Mouse (Mus musculus): ENCODE data around the gene Nipa1. TPM values are rescaled to one million over a fixed set of nuclear protein-coding genes. Genes with fewer than 3 reads are reported as not detected.

Gene Nipa1
- 10.5 and 11.0 TPM in 2 replicates for polyA plus RNA-seq (2014; fragmentation: Nextera tagmentation; extraction: Ambion mirVana)

GRCm38 (mm10) chr7:56019930-56020253 lies at the start of gene Nipa1:
Gene Nipa1 (minus strand): TSS chr7:56019954.
- Histone ChIP-seq H3K36me3 (ENCODE audit: control insufficient read depth, insufficient read depth, low read length) (no peaks in the 10 kb centered on the region), H3K4me1 (ENCODE audit: control insufficient read depth, insufficient read depth, low read length) (peaks cover 5% of the 10 kb centered on the region; the same call in 1 of the 2 replicates), H3K4me2 (ENCODE audit: low read depth) (peak within 1 kb of the TSS; percentile 58), H3K27me3 (ENCODE audit: control insufficient read depth, insufficient read depth, low read length) (no peaks in the 10 kb centered on the region), H3K4me3 (ENCODE audit: low read depth, low read length) (peak within 1 kb of the TSS; percentile 55), H3K9me3 (ENCODE audit: control insufficient read depth, low read length) (no peaks in the 10 kb centered on the region), H3K27ac (ENCODE audit: low read depth, low read length) (peak within 1 kb of the TSS; percentile 47), H3K9ac (ENCODE audit: low read length) (peak within 1 kb of the TSS; percentile 68)
- 53% methylated on average over 3 of the region's 3 CpGs for WGBS
- ATAC-seq (ENCODE audit: insufficient read depth, low FRiP score, low TSS enrichment) (no peak), DNase-seq (ENCODE audit: low spot score) (no peak)

DNA sequence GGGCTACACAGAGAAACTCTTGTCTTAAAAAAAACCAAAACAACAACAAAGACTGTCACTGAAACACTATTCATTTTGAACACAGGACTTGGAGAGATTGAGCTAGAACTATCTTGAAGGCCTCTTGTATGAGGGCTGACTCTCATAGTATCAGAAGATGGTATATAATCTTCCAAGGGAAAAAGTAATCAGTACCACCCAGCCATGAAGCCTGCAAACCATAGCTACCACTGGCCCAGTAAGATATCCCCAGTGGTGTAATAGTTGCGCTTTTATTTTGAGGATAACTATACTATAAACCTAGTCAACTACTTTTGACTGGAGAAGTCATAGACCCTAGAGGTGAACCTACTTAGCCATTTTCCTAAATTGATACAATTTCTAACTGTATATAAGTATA lies 46.9 kb upstream of the Nipa1 start:
- no peak for DNase-seq (ENCODE audit: low spot score)
- H3K27me3 ChIP-seq (ENCODE audit: control insufficient read depth, insufficient read depth, low read length) = no peaks in the 10 kb centered on the region
- H3K4me1 ChIP-seq (ENCODE audit: control insufficient read depth, insufficient read depth, low read length) = no peaks in the 10 kb centered on the region
- no peak overlapping the region for H3K27ac ChIP-seq (ENCODE audit: low read depth, low read length)
- 95% methylated on average over 1 of the region's 1 CpGs for WGBS
- no peaks in the 10 kb centered on the region for H3K36me3 ChIP-seq (ENCODE audit: control insufficient read depth, insufficient read depth, low read length)
- no peaks in the 10 kb centered on the region for H3K9me3 ChIP-seq (ENCODE audit: control insufficient read depth, low read length)
- ATAC-seq (ENCODE audit: insufficient read depth, low FRiP score, low TSS enrichment) = no peak
- H3K4me2 ChIP-seq (ENCODE audit: low read depth) = no peak overlapping the region
- H3K9ac ChIP-seq (ENCODE audit: low read length) = no peak overlapping the region
- no peak overlapping the region for H3K4me3 ChIP-seq (ENCODE audit: low read depth, low read length)

- H3K4me2 ChIP-seq (ENCODE audit: low read depth) = no peak overlapping the region
- no peaks in the 10 kb centered on the region for H3K36me3 ChIP-seq (ENCODE audit: control insufficient read depth, insufficient read depth, low read length)
- no peak overlapping the region for H3K9ac ChIP-seq (ENCODE audit: low read length)
- H3K4me1 ChIP-seq (ENCODE audit: control insufficient read depth, insufficient read depth, low read length) = no peaks in the 10 kb centered on the region
- no peaks in the 10 kb centered on the region for H3K9me3 ChIP-seq (ENCODE audit: control insufficient read depth, low read length)
- no peak overlapping the region for H3K27ac ChIP-seq (ENCODE audit: low read depth, low read length)
- WGBS = 85% methylated on average over 2 of the region's 2 CpGs
- ATAC-seq (ENCODE audit: insufficient read depth, low FRiP score, low TSS enrichment) (no peak), DNase-seq (ENCODE audit: low spot score) (no peak)
- H3K4me3 ChIP-seq (ENCODE audit: low read depth, low read length) = no peak overlapping the region
- no peaks in the 10 kb centered on the region for H3K27me3 ChIP-seq (ENCODE audit: control insufficient read depth, insufficient read depth, low read length)
Observed at GRCm38 (mm10) chr7:56066136-56066535, 46.4 kb upstream of the Nipa1 start.

GRCm38 (mm10) chr7:56064876-56065275 lies 45.1 kb upstream of the Nipa1 start:
- Histone ChIP-seq H3K27me3 (ENCODE audit: control insufficient read depth, insufficient read depth, low read length) (no peaks in the 10 kb centered on the region), H3K4me3 (ENCODE audit: low read depth, low read length) (no peak overlapping the region), H3K9ac (ENCODE audit: low read length) (no peak overlapping the region), H3K4me2 (ENCODE audit: low read depth) (no peak overlapping the region), H3K9me3 (ENCODE audit: control insufficient read depth, low read length) (no peaks in the 10 kb centered on the region), H3K27ac (ENCODE audit: low read depth, low read length) (no peak overlapping the region), H3K36me3 (ENCODE audit: control insufficient read depth, insufficient read depth, low read length) (no peaks in the 10 kb centered on the region), H3K4me1 (ENCODE audit: control insufficient read depth, insufficient read depth, low read length) (no peaks in the 10 kb centered on the region)
- DNase-seq (ENCODE audit: low spot score) = no peak
- WGBS = 98% methylated on average over 1 of the region's 1 CpGs
- no peak for ATAC-seq (ENCODE audit: insufficient read depth, low FRiP score, low TSS enrichment)

GRCm38 (mm10) chr7:56055338-56055737 lies 35.6 kb upstream of the Nipa1 start:
- DNase-seq (ENCODE audit: low spot score) (no peak), ATAC-seq (ENCODE audit: insufficient read depth, low FRiP score, low TSS enrichment) (no peak)
- Histone ChIP-seq H3K4me1 (ENCODE audit: control insufficient read depth, insufficient read depth, low read length) (0 out of 2 replicates have a peak, but pooled peaks cover 4% of the 10 kb centered on the region), H3K27me3 (ENCODE audit: control insufficient read depth, insufficient read depth, low read length) (no peaks in the 10 kb centered on the region), H3K36me3 (ENCODE audit: control insufficient read depth, insufficient read depth, low read length) (no peaks in the 10 kb centered on the region; the same call in 1 of the 2 replicates), H3K9me3 (ENCODE audit: control insufficient read depth, low read length) (no peaks in the 10 kb centered on the region), H3K4me3 (ENCODE audit: low read depth, low read length) (no peak overlapping the region), H3K9ac (ENCODE audit: low read length) (no peak overlapping the region), H3K4me2 (ENCODE audit: low read depth) (no peak overlapping the region), H3K27ac (ENCODE audit: low read depth, low read length) (no peak overlapping the region)
- 93% methylated on average over 3 of the region's 3 CpGs for WGBS

- no peak overlapping the region for H3K4me2 ChIP-seq (ENCODE audit: low read depth)
- H3K36me3 ChIP-seq (ENCODE audit: control insufficient read depth, insufficient read depth, low read length) = no peaks in the 10 kb centered on the region; the same call in 1 of the 2 replicates
- 0 out of 2 replicates have a peak, but pooled peaks cover 4% of the 10 kb centered on the region for H3K4me1 ChIP-seq (ENCODE audit: control insufficient read depth, insufficient read depth, low read length)
- no peaks in the 10 kb centered on the region for H3K27me3 ChIP-seq (ENCODE audit: control insufficient read depth, insufficient read depth, low read length)
- DNase-seq (ENCODE audit: low spot score) (no peak), ATAC-seq (ENCODE audit: insufficient read depth, low FRiP score, low TSS enrichment) (no peak)
- H3K27ac ChIP-seq (ENCODE audit: low read depth, low read length) = no peak overlapping the region
- no peak overlapping the region for H3K4me3 ChIP-seq (ENCODE audit: low read depth, low read length)
- no peaks in the 10 kb centered on the region for H3K9me3 ChIP-seq (ENCODE audit: control insufficient read depth, low read length)
- no peak overlapping the region for H3K9ac ChIP-seq (ENCODE audit: low read length)
Observed at GRCm38 (mm10) chr7:56052996-56053395, 33.2 kb upstream of the Nipa1 start.

DNA sequence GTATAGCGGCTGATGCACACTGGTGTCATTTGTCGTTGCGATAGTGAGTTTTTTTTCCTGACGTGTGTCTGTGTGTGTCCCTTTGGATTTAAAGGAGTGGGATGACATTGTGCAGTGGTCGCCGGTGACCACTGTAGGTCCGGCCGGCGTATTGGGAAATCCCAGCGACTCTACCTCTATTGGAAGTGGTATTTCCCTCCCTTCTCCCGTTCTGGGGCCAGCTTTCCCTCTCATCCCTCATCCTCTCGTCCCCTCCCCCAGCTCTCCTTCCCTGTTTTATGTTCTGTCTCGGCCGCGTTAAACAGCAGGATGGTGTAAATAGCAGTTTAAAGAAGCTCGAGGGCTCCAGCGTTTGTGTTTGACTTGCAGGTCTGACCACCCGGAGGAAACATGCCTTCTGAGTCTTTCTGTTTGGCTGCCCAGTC lies 30.7 kb upstream of the Nipa1 start:
- 0% methylated on average over 18 of the region's 18 CpGs for WGBS
- peak; percentile 53 for ATAC-seq (ENCODE audit: insufficient read depth, low FRiP score, low TSS enrichment)

GRCm38 (mm10) chr7:56049831-56050321 lies 30.1 kb upstream of the Nipa1 start, which contains the start of gene Herc2:
Gene Herc2 (plus strand): TSS chr7:56050196.
- Histone ChIP-seq H3K4me2 (ENCODE audit: low read depth) (peak within 1 kb of the TSS; percentile 71), H3K4me1 (ENCODE audit: control insufficient read depth, insufficient read depth, low read length) (0 out of 2 replicates have a peak, but pooled peaks cover 4% of the 10 kb centered on the region), H3K9me3 (ENCODE audit: control insufficient read depth, low read length) (no peaks in the 10 kb centered on the region), H3K4me3 (ENCODE audit: low read depth, low read length) (peak within 1 kb of the TSS; percentile 70), H3K27ac (ENCODE audit: low read depth, low read length) (peak within 1 kb of the TSS; percentile 82), H3K27me3 (ENCODE audit: control insufficient read depth, insufficient read depth, low read length) (no peaks in the 10 kb centered on the region), H3K9ac (ENCODE audit: low read length) (peak within 1 kb of the TSS; percentile 78), H3K36me3 (ENCODE audit: control insufficient read depth, insufficient read depth, low read length) (no peaks in the 10 kb centered on the region)
- peak; percentile 100 for ATAC-seq (ENCODE audit: insufficient read depth, low FRiP score, low TSS enrichment)
- under 1% methylated on average over 46 of the region's 47 CpGs for WGBS
- peak; percentile 99 for DNase-seq (ENCODE audit: low spot score)

More for the DNA sequence above, 30.7 kb upstream of the Nipa1 start:
- Histone ChIP-seq H3K27me3 (ENCODE audit: control insufficient read depth, insufficient read depth, low read length) (no peaks in the 10 kb centered on the region), H3K27ac (ENCODE audit: low read depth, low read length) (peak overlapping the region; percentile 82), H3K9me3 (ENCODE audit: control insufficient read depth, low read length) (no peaks in the 10 kb centered on the region), H3K36me3 (ENCODE audit: control insufficient read depth, insufficient read depth, low read length) (no peaks in the 10 kb centered on the region), H3K4me3 (ENCODE audit: low read depth, low read length) (peak overlapping the region; percentile 70), H3K9ac (ENCODE audit: low read length) (peak overlapping the region; percentile 78), H3K4me1 (ENCODE audit: control insufficient read depth, insufficient read depth, low read length) (0 out of 2 replicates have a peak, but pooled peaks cover 4% of the 10 kb centered on the region), H3K4me2 (ENCODE audit: low read depth) (peak overlapping the region; percentile 71)
- peak; percentile 57 for DNase-seq (ENCODE audit: low spot score)

GRCm38 (mm10) chr7:56047178-56047577 lies 27.4 kb upstream of the Nipa1 start:
- ATAC-seq (ENCODE audit: insufficient read depth, low FRiP score, low TSS enrichment) (no peak), DNase-seq (ENCODE audit: low spot score) (no peak)
- Histone ChIP-seq H3K4me3 (ENCODE audit: low read depth, low read length) (no peak overlapping the region), H3K27ac (ENCODE audit: low read depth, low read length) (no peak overlapping the region), H3K36me3 (ENCODE audit: control insufficient read depth, insufficient read depth, low read length) (no peaks in the 10 kb centered on the region), H3K27me3 (ENCODE audit: control insufficient read depth, insufficient read depth, low read length) (no peaks in the 10 kb centered on the region), H3K4me2 (ENCODE audit: low read depth) (no peak overlapping the region), H3K4me1 (ENCODE audit: control insufficient read depth, insufficient read depth, low read length) (0 out of 2 replicates have a peak, but pooled peaks cover 4% of the 10 kb centered on the region), H3K9me3 (ENCODE audit: control insufficient read depth, low read length) (no peaks in the 10 kb centered on the region), H3K9ac (ENCODE audit: low read length) (no peak overlapping the region)
- 96% methylated on average over 1 of the region's 1 CpGs for whole genome bisulfite sequencing
